Mouse (Mus musculus) forebrain, embryonic 14.5 days (tissue): ENCODE measurements around the gene Adamtsl3. TPM values are rescaled to one million over a fixed set of nuclear protein-coding genes. Genes with fewer than 3 reads are reported as not detected.
A peak's percentile ranks its signal among the peaks of the same experiment; 100 is the strongest.

Experiments used
- ATAC-seq: fragments of 200-750 bp; cut with Nextera tagmentation; 2 replicates; pipeline ENCODE4 v1.8.0; 2017; ENCODE audit warnings: mild to moderate bottlenecking, moderate library complexity
- DNase-seq: peaks from one replicate; pipeline ENCODE4 v3.0.0-alpha.2; 2015; ENCODE audit warnings: low spot score
- H3K27ac ChIP-seq: fragments of 300-500 bp; sonication (generic); 2 replicates; pipeline ENCODE4 v1.5.1; 2014; ENCODE audit warnings: low read depth, mild to moderate bottlenecking, control low read depth, low read length, moderate library complexity
- H3K27me3 ChIP-seq: fragments of 300-500 bp; sonication (generic); replicated peaks from 2 replicates; pipeline ENCODE4 v1.6.1; 2014; ENCODE audit warnings: low read length, control low read depth, mixed read lengths; ENCODE audit not compliant: control insufficient read depth, insufficient read depth
- H3K36me3 ChIP-seq: fragments of 300-500 bp; sonication (generic); 2 replicates; pipeline ENCODE4 v1.6.1; 2014; ENCODE audit warnings: low read length, control low read depth; ENCODE audit not compliant: control insufficient read depth, insufficient read depth
- H3K4me1 ChIP-seq: fragments of 300-500 bp; sonication (generic); 2 replicates; pipeline ENCODE4 v1.6.1; 2014; ENCODE audit warnings: antibody characterized with exemption, low read length, control low read depth; ENCODE audit not compliant: control insufficient read depth, insufficient read depth
- H3K4me2 ChIP-seq: fragments of 300-500 bp; sonication (generic); 2 replicates; pipeline ENCODE4 v1.6.1; 2014; ENCODE audit warnings: mild to moderate bottlenecking, control low read depth, low read length
- H3K4me3 ChIP-seq: fragments of 300-500 bp; sonication (generic); 2 replicates; pipeline ENCODE4 v1.5.1; 2014; ENCODE audit warnings: low read depth, low read length, control low read depth
- H3K9ac ChIP-seq: fragments of 300-500 bp; sonication (generic); 2 replicates; pipeline ENCODE4 v1.6.1; 2014; ENCODE audit warnings: mild to moderate bottlenecking, low read length, control low read depth, moderate library complexity
- H3K9me3 ChIP-seq: fragments of 300-500 bp; sonication (generic); replicated peaks from 2 replicates; pipeline ENCODE4 v1.6.1; 2016; ENCODE audit warnings: low read length, control low read depth, mixed read lengths; ENCODE audit not compliant: control insufficient read depth
- WGBS: fragments of 180-500 bp; shearing (Covaris S2); extraction: QIAGEN DNeasy Blood & Tissue Kit; methylation state at CpG from one replicate; pipeline ENCODE4 v1.1.7; 2014; 5-methylcytosine and 5-hydroxymethylcytosine counted together
- polyA plus RNA-seq: library from polyadenylated mRNA; unstranded; fragments of >200 nt; fragmentation: Nextera tagmentation; extraction: Ambion mirVana; gene quantifications from 2 replicates; pipeline ENCODE4 v1.2.1, GENCODE M21; 2014

Adamtsl3 gene
- polyA plus RNA-seq, 1 experiment from 2014 or later = 0.51 TPM

- Histone ChIP-seq H3K4me1 (no peaks in the 10 kb centered on the region), H3K9me3 (no peaks in the 10 kb centered on the region), H3K27me3 (no peaks in the 10 kb centered on the region), H3K36me3 (no peaks in the 10 kb centered on the region), H3K9ac (no peak overlapping the region), H3K27ac (no peak overlapping the region), H3K4me3 (no peak overlapping the region), H3K4me2 (no peak overlapping the region)
- no peak for ATAC-seq
- no peak for DNase-seq
- 89% methylated on average over 2 of the region's 2 CpGs for WGBS
Observed at GRCm38 (mm10) chr7:82346706-82347105, 11.2 kb downstream of the Adamtsl3 start.

GRCm38 (mm10) chr7:82349796-82350195 is 14.3 kb downstream of the Adamtsl3 start:
- Histone ChIP-seq H3K4me3 (no peak overlapping the region), H3K9ac (no peak overlapping the region), H3K4me1 (no peaks in the 10 kb centered on the region), H3K4me2 (no peak overlapping the region), H3K27ac (no peak overlapping the region), H3K27me3 (no peaks in the 10 kb centered on the region), H3K9me3 (no peaks in the 10 kb centered on the region), H3K36me3 (no peaks in the 10 kb centered on the region)
- 86% methylated on average over 7 of the region's 7 CpGs for WGBS
- ATAC-seq = no peak
- DNase-seq = no peak

- WGBS = 62% methylated on average over 3 of the region's 3 CpGs
- H3K4me1 ChIP-seq = no peaks in the 10 kb centered on the region
- no peak overlapping the region for H3K27ac ChIP-seq
- no peaks in the 10 kb centered on the region for H3K36me3 ChIP-seq
- no peaks in the 10 kb centered on the region for H3K9me3 ChIP-seq
- H3K27me3 ChIP-seq = no peaks in the 10 kb centered on the region
- H3K4me3 ChIP-seq = no peak overlapping the region
- H3K4me2 ChIP-seq = no peak overlapping the region
- DNase-seq (no peak), ATAC-seq (no peak)
- H3K9ac ChIP-seq = no peak overlapping the region
Observed at GRCm38 (mm10) chr7:82350421-82350820, 14.9 kb downstream of the Adamtsl3 start.

GRCm38 (mm10) chr7:82359146-82359545 is 23.7 kb downstream of the Adamtsl3 start:
- ATAC-seq (no peak), DNase-seq (no peak)
- Histone ChIP-seq H3K4me3 (no peak overlapping the region), H3K36me3 (no peaks in the 10 kb centered on the region), H3K27me3 (no peaks in the 10 kb centered on the region), H3K4me1 (no peaks in the 10 kb centered on the region; the same call in 1 of the 2 replicates), H3K9ac (no peak overlapping the region), H3K27ac (no peak overlapping the region), H3K4me2 (no peak overlapping the region), H3K9me3 (no peaks in the 10 kb centered on the region)
- WGBS = 88% methylated on average over 5 of the region's 5 CpGs

GRCm38 (mm10) chr7:82359674-82360073 is 24.2 kb downstream of the Adamtsl3 start:
- 63% methylated on average over 5 of the region's 5 CpGs for WGBS

GRCm38 (mm10) chr7:82360186-82360585 is 24.7 kb downstream of the Adamtsl3 start:
- Histone ChIP-seq H3K27me3 (no peaks in the 10 kb centered on the region), H3K27ac (no peak overlapping the region), H3K4me2 (no peak overlapping the region), H3K9ac (no peak overlapping the region), H3K36me3 (no peaks in the 10 kb centered on the region), H3K4me3 (no peak overlapping the region), H3K4me1 (no peaks in the 10 kb centered on the region; the same call in 1 of the 2 replicates), H3K9me3 (no peaks in the 10 kb centered on the region)
- DNase-seq = no peak
- no peak for ATAC-seq
- 90% methylated on average over 4 of the region's 4 CpGs for WGBS

More at GRCm38 (mm10) chr7:82359674-82360073, 24.2 kb downstream of the Adamtsl3 start:
- Histone ChIP-seq H3K36me3 (no peaks in the 10 kb centered on the region), H3K27ac (no peak overlapping the region), H3K4me1 (no peaks in the 10 kb centered on the region; the same call in 1 of the 2 replicates), H3K9ac (no peak overlapping the region), H3K4me3 (no peak overlapping the region), H3K27me3 (no peaks in the 10 kb centered on the region), H3K9me3 (no peaks in the 10 kb centered on the region), H3K4me2 (no peak overlapping the region)
- DNase-seq (no peak), ATAC-seq (no peak)

GRCm38 (mm10) chr7:82361127-82361526 is 25.6 kb downstream of the Adamtsl3 start:
- Histone ChIP-seq H3K4me2 (no peak overlapping the region), H3K4me1 (no peaks in the 10 kb centered on the region; the same call in 1 of the 2 replicates), H3K27me3 (no peaks in the 10 kb centered on the region), H3K27ac (no peak overlapping the region), H3K36me3 (no peaks in the 10 kb centered on the region), H3K9me3 (no peaks in the 10 kb centered on the region), H3K4me3 (no peak overlapping the region), H3K9ac (no peak overlapping the region)
- ATAC-seq (no peak), DNase-seq (no peak)
- WGBS = 90% methylated on average over 5 of the region's 5 CpGs

GRCm38 (mm10) chr7:82364567-82364966 is 29.1 kb downstream of the Adamtsl3 start:
- Histone ChIP-seq H3K36me3 (no peaks in the 10 kb centered on the region), H3K4me1 (no peaks in the 10 kb centered on the region; the same call in 1 of the 2 replicates), H3K9me3 (no peaks in the 10 kb centered on the region), H3K9ac (no peak overlapping the region), H3K4me3 (no peak overlapping the region), H3K27ac (no peak overlapping the region), H3K4me2 (no peak overlapping the region), H3K27me3 (no peaks in the 10 kb centered on the region)
- no peak for ATAC-seq
- WGBS = 80% methylated on average over 3 of the region's 3 CpGs
- DNase-seq = peak; percentile 26

GRCm38 (mm10) chr7:82366056-82366455 is 30.6 kb downstream of the Adamtsl3 start:
- ATAC-seq = no peak
- no peaks in the 10 kb centered on the region for H3K9me3 ChIP-seq
- no peak overlapping the region for H3K4me2 ChIP-seq
- H3K36me3 ChIP-seq = no peaks in the 10 kb centered on the region
- H3K9ac ChIP-seq = no peak overlapping the region
- H3K27me3 ChIP-seq = no peaks in the 10 kb centered on the region
- no peak overlapping the region for H3K27ac ChIP-seq
- 81% methylated on average over 4 of the region's 4 CpGs for WGBS
- no peak for DNase-seq
- no peaks in the 10 kb centered on the region; the same call in 1 of the 2 replicates for H3K4me1 ChIP-seq
- H3K4me3 ChIP-seq = no peak overlapping the region
